Mouse (Mus musculus) limb, embryonic 15.5 days (tissue): ENCODE results near the gene Dock6. TPM values are rescaled to one million over a fixed set of nuclear protein-coding genes. Genes with fewer than 3 reads are reported as not detected.
"Not testable (repeated sequence)": the region's sequence is repeated elsewhere in the genome, so short reads cannot be mapped to it uniquely, and the experiment has no call there.

Source experiments
- ATAC-seq: fragments of 200-750 bp; cut with Nextera tagmentation; 2 replicates; pipeline ENCODE4 v1.8.0; 2017; ENCODE audit warnings: low read depth, moderate TSS enrichment; ENCODE audit not compliant: insufficient number of reproducible peaks, low FRiP score, low TSS enrichment
- H3K27ac ChIP-seq: fragments of 300-500 bp; sonication (generic); 2 replicates; pipeline ENCODE4 v1.5.1; 2015; ENCODE audit warnings: moderate library complexity, mild to moderate bottlenecking, inconsistent platforms
- H3K27me3 ChIP-seq: fragments of 300-500 bp; sonication (generic); 2 replicates; pipeline ENCODE4 v1.6.1; 2015; ENCODE audit warnings: inconsistent platforms
- H3K36me3 ChIP-seq: fragments of 300-500 bp; sonication (generic); 2 replicates; pipeline ENCODE4 v1.6.1; 2015; ENCODE audit warnings: inconsistent platforms
- H3K4me1 ChIP-seq: fragments of 300-500 bp; sonication (generic); 2 replicates; pipeline ENCODE4 v1.6.1; 2015; ENCODE audit warnings: inconsistent platforms
- H3K4me2 ChIP-seq: fragments of 300-500 bp; sonication (generic); 2 replicates; pipeline ENCODE4 v1.6.1; 2015; ENCODE audit warnings: mild to moderate bottlenecking, inconsistent platforms
- H3K4me3 ChIP-seq: fragments of 300-500 bp; sonication (generic); 2 replicates; pipeline ENCODE4 v1.5.1; 2015; ENCODE audit warnings: mild to moderate bottlenecking, inconsistent platforms
- H3K9ac ChIP-seq: fragments of 300-500 bp; sonication (generic); 2 replicates; pipeline ENCODE4 v1.6.1; 2015; ENCODE audit warnings: inconsistent platforms
- H3K9me3 ChIP-seq: fragments of 300-500 bp; sonication (generic); 2 replicates; pipeline ENCODE4 v1.6.1; 2016; ENCODE audit warnings: inconsistent platforms
- WGBS: fragments of 180-500 bp; shearing (Covaris S2); methylation state at CpG from one replicate; pipeline ENCODE4 v1.1.7; 2015; 5-methylcytosine and 5-hydroxymethylcytosine counted together
- polyA plus RNA-seq: library from polyadenylated mRNA; unstranded; fragments of >200 nt; fragmentation: Nextera tagmentation; extraction: Ambion mirVana; gene quantifications from 2 replicates; pipeline ENCODE4 v1.2.1, GENCODE M21; 2015

Gene Dock6
- polyA plus RNA-seq, 1 experiment from 2014 or later: 38.1 TPM

DNA sequence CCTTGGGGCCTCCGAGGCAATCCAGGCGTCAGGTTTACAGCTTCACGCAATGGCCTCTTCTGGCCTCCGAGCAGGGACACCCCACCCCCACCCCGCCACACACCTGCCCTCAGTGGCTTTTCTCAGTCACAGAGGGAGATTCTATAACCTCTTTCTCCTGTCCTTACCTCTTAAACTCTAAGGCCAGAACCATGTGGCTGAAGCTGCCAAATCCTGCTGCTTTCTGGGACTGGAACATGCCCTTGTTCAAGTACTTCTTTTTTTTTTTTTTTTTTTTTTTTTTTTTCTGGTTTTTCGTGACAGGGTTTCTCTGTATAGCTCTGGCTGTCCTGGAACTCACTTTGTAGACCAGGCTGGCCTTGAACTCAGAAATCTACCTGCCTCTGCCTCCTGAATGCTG lies 7.9 kb upstream of the Dock6 start:
- not testable (repeated sequence) for H3K4me1 ChIP-seq, ATAC-seq, H3K36me3 ChIP-seq, H3K9me3 ChIP-seq, H3K4me3 ChIP-seq, H3K4me2 ChIP-seq, H3K27me3 ChIP-seq, H3K9ac ChIP-seq, H3K27ac ChIP-seq
- WGBS: 37% methylated on average over 6 of the region's 6 CpGs

GRCm38 (mm10) chr9:21859606-21860005 lies 7.2 kb upstream of the Dock6 start:
- H3K36me3 ChIP-seq: no peaks in the 10 kb centered on the region
- no peak for ATAC-seq
- H3K27me3 ChIP-seq: no peaks in the 10 kb centered on the region
- no peaks in the 10 kb centered on the region for H3K9me3 ChIP-seq
- no peak overlapping the region for H3K4me2 ChIP-seq
- H3K27ac ChIP-seq: no peak overlapping the region
- peaks cover 2% of the 10 kb centered on the region; the same call in 1 of the 2 replicates for H3K4me1 ChIP-seq
- H3K9ac ChIP-seq: no peak overlapping the region
- no peak overlapping the region for H3K4me3 ChIP-seq
- 85% methylated on average over 3 of the region's 3 CpGs for WGBS

GRCm38 (mm10) chr9:21858084-21858483 lies 5.6 kb upstream of the Dock6 start:
- no peak overlapping the region for H3K4me3 ChIP-seq

DNA sequence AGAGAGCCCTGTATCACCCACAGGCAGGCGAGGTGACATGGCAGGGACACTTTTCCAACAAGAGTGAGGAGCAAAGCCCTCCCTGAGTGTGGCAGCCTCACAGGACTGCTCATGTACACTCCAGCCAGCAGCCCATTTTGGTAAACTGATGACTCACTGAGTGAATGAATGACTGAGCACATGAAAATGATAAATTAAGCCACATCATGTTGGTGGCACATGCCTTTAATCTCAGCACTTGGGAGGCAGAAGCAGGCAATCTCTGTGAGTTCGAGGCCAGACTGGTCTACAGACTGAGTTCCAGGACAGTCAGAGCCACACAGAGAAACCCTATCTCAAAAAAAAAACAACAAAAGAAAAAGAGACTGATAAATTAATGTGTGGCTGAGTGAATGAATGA lies 5.1 kb upstream of the Dock6 start:
- peaks cover 8% of the 10 kb centered on the region for H3K4me1 ChIP-seq
- H3K4me2 ChIP-seq: no peak overlapping the region
- WGBS: 79% methylated on average over 2 of the region's 2 CpGs
- no peaks in the 10 kb centered on the region for H3K27me3 ChIP-seq
- no peak overlapping the region for H3K4me3 ChIP-seq
- no peaks in the 10 kb centered on the region for H3K9me3 ChIP-seq
- no peak for ATAC-seq
- no peak overlapping the region for H3K9ac ChIP-seq
- no peaks in the 10 kb centered on the region for H3K36me3 ChIP-seq
- H3K27ac ChIP-seq: no peak overlapping the region

More at GRCm38 (mm10) chr9:21858084-21858483, 5.6 kb upstream of the Dock6 start:
- no peak for ATAC-seq
- no peak overlapping the region for H3K27ac ChIP-seq
- 61% methylated on average over 6 of the region's 6 CpGs for WGBS
- H3K9me3 ChIP-seq: no peaks in the 10 kb centered on the region
- no peaks in the 10 kb centered on the region for H3K27me3 ChIP-seq
- peaks cover 2% of the 10 kb centered on the region; the same call in 1 of the 2 replicates for H3K4me1 ChIP-seq
- H3K9ac ChIP-seq: no peak overlapping the region
- no peak overlapping the region for H3K4me2 ChIP-seq
- H3K36me3 ChIP-seq: no peaks in the 10 kb centered on the region

- H3K4me1 ChIP-seq: peaks cover 31% of the 10 kb centered on the region
- ATAC-seq: no peak
- H3K27ac ChIP-seq: no peak overlapping the region
- H3K36me3 ChIP-seq: no peaks in the 10 kb centered on the region
- H3K9me3 ChIP-seq: no peaks in the 10 kb centered on the region
- no peak overlapping the region for H3K4me2 ChIP-seq
- 75% methylated on average over 6 of the region's 6 CpGs for WGBS
- H3K4me3 ChIP-seq: no peak overlapping the region
- no peak overlapping the region for H3K9ac ChIP-seq
- H3K27me3 ChIP-seq: no peaks in the 10 kb centered on the region
These were observed 2.5 kb upstream of the Dock6 start for GRCm38 (mm10) chr9:21854894-21855293.

DNA sequence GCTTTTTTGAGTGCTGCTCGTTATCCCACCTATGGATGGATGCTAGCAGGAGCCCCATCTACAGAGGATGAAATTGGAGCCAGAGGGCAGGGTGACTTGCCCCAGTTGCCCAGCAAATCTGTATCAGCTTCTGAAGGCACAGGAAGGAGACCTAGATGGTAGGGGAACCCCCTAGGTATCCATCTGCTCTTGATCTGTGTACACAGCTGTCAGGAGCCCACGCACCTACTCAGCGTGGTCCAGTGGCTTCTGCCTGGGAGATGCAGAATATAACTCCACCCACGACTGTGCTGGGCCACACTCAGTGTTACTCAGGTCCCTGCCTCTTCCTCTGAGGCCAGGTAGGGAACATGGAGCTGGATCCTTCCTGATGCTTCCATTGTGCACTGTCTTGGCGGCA lies 1.5 kb upstream of the Dock6 start:
- no peaks in the 10 kb centered on the region for H3K27me3 ChIP-seq
- no peak overlapping the region for H3K9ac ChIP-seq
- ATAC-seq: no peak
- 0 out of 2 replicates have a peak overlapping the region, but pooled peaks have one; percentile 19 for H3K27ac ChIP-seq
- H3K36me3 ChIP-seq: no peaks in the 10 kb centered on the region
- no peak overlapping the region for H3K4me3 ChIP-seq
- peaks cover 35% of the 10 kb centered on the region for H3K4me1 ChIP-seq
- H3K4me2 ChIP-seq: no peak overlapping the region
- H3K9me3 ChIP-seq: no peaks in the 10 kb centered on the region
- 73% methylated on average over 5 of the region's 5 CpGs for WGBS

DNA sequence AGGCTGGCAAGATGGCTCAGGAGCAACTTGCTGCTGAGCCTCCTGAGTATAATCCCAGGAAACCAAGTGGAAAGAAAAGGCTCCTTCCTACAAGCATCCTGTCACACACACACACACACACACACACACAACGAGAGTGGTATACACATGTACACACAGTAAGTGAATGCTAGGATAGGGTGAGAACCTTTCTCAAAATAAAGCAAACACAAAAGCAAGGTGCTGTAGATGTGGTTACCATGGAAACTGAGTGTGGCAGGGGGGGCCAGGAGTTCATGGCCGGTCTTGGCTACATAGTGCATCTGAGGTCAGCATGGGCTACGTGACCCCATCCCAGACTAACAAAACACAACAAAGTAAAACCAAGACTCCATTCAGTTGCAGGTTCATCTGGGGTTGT lies 1.4 kb downstream of the Dock6 start:
- Histone ChIP-seq H3K4me1 (peaks cover 59% of the 10 kb centered on the region), H3K4me3 (peak overlapping the region; percentile 82), H3K9ac (no peak overlapping the region), H3K36me3 (0 out of 2 replicates have a peak, but pooled peaks cover 2% of the 10 kb centered on the region), H3K27ac (peak overlapping the region; percentile 27; the same call in 1 of the 2 replicates), H3K27me3 (no peaks in the 10 kb centered on the region), H3K9me3 (no peaks in the 10 kb centered on the region), H3K4me2 (peak overlapping the region; percentile 79)
- ATAC-seq: no peak
- 75% methylated on average over 3 of the region's 3 CpGs for WGBS

DNA sequence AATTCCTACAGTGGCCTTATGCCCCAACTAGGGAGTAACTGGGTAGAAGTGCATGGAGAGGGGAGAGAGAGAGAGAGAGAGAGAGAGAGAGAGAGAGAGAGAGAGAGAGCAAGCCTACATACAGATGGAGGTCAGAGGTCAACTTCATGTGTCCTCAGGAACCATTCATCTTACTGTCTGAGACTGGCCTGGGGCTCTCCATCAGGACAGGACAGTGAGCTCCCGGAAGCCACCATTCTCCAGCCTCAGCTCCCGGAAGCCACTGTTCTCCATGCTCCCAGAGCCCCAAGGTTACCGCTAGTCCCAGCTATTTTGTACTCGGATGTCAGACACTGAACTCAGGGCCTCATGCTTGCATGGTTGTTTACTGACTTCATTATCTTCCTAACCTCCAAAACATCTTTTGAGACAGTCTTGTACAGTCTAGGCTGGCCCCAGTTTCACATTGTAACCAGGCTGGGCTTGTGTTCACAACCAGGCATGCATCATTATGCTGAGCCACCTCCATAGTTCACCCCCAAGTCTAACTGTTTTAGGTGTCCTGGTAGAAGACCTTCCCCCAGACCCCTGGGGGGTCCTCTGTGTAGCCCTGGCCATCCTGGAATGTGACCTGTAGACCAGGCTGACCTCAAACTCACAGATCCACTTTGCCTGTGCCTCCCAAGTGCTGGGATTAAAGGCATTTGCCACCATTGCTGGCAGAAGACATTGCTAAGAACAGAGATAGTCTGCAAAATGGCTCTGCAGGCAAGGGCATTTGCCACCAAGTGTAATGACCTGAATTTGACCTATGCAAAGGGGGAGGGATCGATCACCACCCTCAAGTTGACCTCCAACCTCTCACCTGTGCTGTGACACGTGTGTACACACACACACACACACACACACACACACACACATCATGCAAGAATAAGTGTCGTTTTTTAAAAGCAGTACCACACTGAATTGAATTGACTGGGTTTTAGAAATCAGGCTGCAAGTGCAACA lies 2.5 kb downstream of the Dock6 start:
- peak overlapping the region; percentile 7; the same call in 1 of the 2 replicates for H3K4me2 ChIP-seq
- no peak overlapping the region for H3K9ac ChIP-seq
- peaks cover 68% of the 10 kb centered on the region for H3K4me1 ChIP-seq
- H3K27me3 ChIP-seq: no peaks in the 10 kb centered on the region
- no peak for ATAC-seq
- 59% methylated on average over 7 of the region's 7 CpGs for WGBS
- no peak overlapping the region for H3K27ac ChIP-seq
- H3K36me3 ChIP-seq: peaks cover 13% of the 10 kb centered on the region
- H3K4me3 ChIP-seq: no peak overlapping the region
- no peaks in the 10 kb centered on the region for H3K9me3 ChIP-seq

GRCm38 (mm10) chr9:21847926-21848325 lies 4.5 kb downstream of the Dock6 start:
- Histone ChIP-seq H3K36me3 (peaks cover 31% of the 10 kb centered on the region), H3K4me1 (peaks cover 69% of the 10 kb centered on the region), H3K4me2 (peak overlapping the region; percentile 45; the same call in 1 of the 2 replicates), H3K4me3 (no peak overlapping the region), H3K9ac (no peak overlapping the region), H3K27ac (peak overlapping the region; percentile 87), H3K9me3 (no peaks in the 10 kb centered on the region), H3K27me3 (no peaks in the 10 kb centered on the region)
- ATAC-seq: no peak
- WGBS: 37% methylated on average over 10 of the region's 10 CpGs

GRCm38 (mm10) chr9:21847425-21847824 lies 5.0 kb downstream of the Dock6 start:
- no peak overlapping the region for H3K9ac ChIP-seq
- no peaks in the 10 kb centered on the region for H3K27me3 ChIP-seq
- H3K27ac ChIP-seq: peak overlapping the region; percentile 87
- H3K4me2 ChIP-seq: peak overlapping the region; percentile 45
- WGBS: 9% methylated on average over 3 of the region's 3 CpGs
- no peak for ATAC-seq
- H3K9me3 ChIP-seq: no peaks in the 10 kb centered on the region
- H3K4me1 ChIP-seq: peaks cover 69% of the 10 kb centered on the region
- peak overlapping the region; percentile 27; the same call in 1 of the 2 replicates for H3K4me3 ChIP-seq
- peaks cover 36% of the 10 kb centered on the region for H3K36me3 ChIP-seq

- peaks cover 63% of the 10 kb centered on the region for H3K4me1 ChIP-seq
These were observed 5.6 kb downstream of the Dock6 start for GRCm38 (mm10) chr9:21846755-21847341.

More at GRCm38 (mm10) chr9:21846755-21847341, 5.6 kb downstream of the Dock6 start:
- H3K36me3 ChIP-seq: peaks cover 37% of the 10 kb centered on the region
- H3K4me3 ChIP-seq: peak overlapping the region; percentile 27
- H3K4me2 ChIP-seq: peak overlapping the region; percentile 45
- no peaks in the 10 kb centered on the region for H3K9me3 ChIP-seq
- H3K27ac ChIP-seq: peak overlapping the region; percentile 87
- ATAC-seq: peak; percentile 75
- WGBS: 6% methylated on average over 11 of the region's 11 CpGs
- peak overlapping the region; percentile 37; the same call in 1 of the 2 replicates for H3K9ac ChIP-seq
- H3K27me3 ChIP-seq: no peaks in the 10 kb centered on the region
